Mouse (Mus musculus) heart, adult 2 months (tissue): Measurements from ENCODE around the gene Otx1.

Experiments
- EP300 ChIP-seq: fragments of 200-500 bp; IDR thresholded peaks from 2 replicates; pipeline ENCODE4 v1.6.1; 2011; ENCODE audit warnings: low read depth, low read length, control low read depth; ENCODE audit not compliant: insufficient read depth
- POLR2A ChIP-seq: fragments of 200-500 bp; IDR thresholded peaks from 2 replicates; pipeline ENCODE4 v1.6.1; 2011; ENCODE audit warnings: mild to moderate bottlenecking, low read depth, low read length, control low read depth; ENCODE audit not compliant: insufficient read depth

- TF ChIP-seq POLR2A (no peak), EP300 (no peak)
Measured at GRCm38 (mm10) chr11:22033582-22033981, 30.9 kb upstream of the Otx1 start.
